Mouse (Mus musculus): Measurements from ENCODE around the gene Lmbr1.
"Not testable (repeated sequence)": the region's sequence is repeated elsewhere in the genome, so short reads cannot be mapped to it uniquely, and the experiment has no call there.

Gene Lmbr1

DNA sequence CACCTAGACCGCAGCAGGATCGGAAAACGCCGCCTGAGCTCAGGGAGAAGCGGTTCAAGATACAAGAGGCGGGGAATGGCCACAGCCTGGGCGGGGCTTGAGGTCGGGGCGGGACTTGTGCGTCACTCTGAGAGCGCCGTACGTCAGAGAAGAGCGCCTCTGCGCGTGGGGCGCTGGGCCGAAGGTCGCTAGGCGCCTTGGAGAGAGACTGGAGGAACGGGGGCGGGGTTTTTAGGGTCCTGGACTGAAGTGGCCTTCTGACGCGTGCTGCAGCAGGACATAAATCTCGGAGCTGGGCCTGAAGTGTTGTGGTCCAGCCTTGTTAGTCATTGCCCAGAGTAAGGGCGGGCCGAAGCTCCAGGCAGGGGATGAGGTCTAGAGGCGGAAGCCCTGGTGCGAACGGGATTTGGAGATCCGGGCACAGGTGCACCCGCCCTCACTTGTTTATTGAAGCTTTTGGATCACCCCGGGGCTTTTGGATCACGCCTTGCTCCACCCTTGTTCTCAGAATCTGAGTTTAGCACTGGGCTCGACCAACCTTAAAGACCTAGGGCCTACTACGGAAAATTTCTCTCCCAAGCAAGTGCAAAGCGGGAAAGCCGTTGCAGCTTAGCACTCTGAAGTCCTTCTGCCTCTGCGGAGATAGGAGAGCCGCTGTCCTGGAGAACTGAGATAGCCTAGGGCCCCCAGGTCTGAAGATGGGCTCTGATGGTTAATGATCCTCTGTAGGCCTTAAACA is at the start of gene Lmbr1:
Lmbr1 (minus strand) TSS at position 93 of the 739 bp plus-strand sequence.
- in situ Hi-C loops (cut with MboI, MseI): no loop called here

DNA sequence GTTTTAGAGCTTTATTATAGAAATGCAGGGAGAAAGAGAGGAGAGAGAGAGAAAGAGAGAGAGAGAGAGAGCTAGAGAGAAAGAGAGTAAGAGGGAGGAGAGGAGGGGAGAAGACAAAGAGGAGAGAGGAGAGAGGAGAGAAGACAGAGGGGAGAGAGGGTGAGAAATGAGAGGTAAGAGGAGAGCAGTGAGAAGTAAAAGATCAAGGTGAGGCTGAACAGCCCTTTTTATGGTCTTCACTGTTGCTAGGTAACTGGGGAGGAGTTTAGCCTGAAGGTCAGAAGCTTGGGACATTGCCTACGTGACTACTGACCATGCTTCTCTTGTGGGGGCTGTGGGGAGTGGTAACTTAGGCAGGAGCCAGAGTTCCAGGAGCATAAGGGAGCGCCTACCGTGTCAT is 45.1 kb upstream of the Lmbr1 start:
- in situ Hi-C loops (cut with MboI, MseI): not testable (repeated sequence)

DNA sequence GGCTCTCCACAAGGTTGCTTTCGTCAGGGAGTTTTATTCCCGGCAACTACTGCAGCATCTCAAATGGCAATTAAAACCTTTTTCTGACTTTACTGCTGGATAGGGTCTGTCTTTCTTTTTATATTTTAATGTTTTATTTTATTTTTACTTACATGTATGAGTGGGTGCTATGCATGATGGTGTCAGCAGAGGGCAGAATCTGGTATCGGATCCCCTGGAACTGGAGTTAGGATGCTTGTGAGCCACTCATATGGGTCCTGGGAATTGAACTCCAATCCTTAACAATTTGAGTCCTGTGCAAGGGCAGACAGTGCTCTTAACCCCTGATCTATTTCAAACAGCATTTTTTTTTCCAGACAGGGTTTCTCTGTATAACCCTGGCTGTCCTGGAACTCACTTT is 34.9 kb upstream of the Lmbr1 start:
- in situ Hi-C loops (cut with MboI, MseI): no loop called here

DNA sequence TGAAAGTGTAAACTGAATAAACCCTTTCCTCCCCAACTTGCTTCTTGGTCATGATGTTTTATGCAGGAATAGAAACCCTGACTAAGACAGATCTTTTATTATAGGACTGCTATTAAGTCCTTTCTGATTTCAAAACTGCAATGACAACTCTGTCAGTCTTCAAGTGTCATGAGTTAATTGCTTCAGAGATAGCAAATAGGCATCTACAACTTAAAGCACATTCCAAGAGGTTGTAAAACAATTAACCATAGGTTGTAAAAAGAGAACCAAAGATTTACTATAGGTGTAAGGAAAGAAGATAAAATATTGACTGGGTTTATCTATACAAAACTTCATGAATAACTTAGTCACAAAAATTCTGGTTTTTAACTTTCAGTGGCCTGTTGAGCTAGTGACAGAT is 32.7 kb upstream of the Lmbr1 start:
- in situ Hi-C loops (cut with MboI, MseI): no loop called here

DNA sequence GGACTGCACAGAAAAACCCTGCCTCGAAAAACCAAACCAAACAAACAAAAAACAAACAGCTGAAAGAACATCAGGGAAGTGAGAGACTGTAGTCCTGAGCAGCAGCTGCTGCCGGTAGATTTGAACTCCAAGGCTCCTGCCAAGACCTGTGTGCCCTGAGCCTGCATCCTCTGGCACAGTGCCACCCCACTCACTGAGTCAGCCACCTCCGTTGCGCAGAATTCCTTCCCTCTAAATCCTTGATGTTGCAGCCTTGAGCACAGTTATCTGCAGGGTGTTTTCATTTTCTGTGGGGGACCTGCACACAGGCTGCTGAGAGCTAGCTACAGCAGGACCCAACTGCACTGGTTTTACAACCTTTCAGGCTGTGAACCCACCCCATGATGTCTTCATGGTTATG is 20.2 kb upstream of the Lmbr1 start:
- in situ Hi-C loops (cut with MboI, MseI): loop anchor here (10.0 kb wide), 1 partner anchor 296 kb away; no protein-coding TSS in a partner anchor

DNA sequence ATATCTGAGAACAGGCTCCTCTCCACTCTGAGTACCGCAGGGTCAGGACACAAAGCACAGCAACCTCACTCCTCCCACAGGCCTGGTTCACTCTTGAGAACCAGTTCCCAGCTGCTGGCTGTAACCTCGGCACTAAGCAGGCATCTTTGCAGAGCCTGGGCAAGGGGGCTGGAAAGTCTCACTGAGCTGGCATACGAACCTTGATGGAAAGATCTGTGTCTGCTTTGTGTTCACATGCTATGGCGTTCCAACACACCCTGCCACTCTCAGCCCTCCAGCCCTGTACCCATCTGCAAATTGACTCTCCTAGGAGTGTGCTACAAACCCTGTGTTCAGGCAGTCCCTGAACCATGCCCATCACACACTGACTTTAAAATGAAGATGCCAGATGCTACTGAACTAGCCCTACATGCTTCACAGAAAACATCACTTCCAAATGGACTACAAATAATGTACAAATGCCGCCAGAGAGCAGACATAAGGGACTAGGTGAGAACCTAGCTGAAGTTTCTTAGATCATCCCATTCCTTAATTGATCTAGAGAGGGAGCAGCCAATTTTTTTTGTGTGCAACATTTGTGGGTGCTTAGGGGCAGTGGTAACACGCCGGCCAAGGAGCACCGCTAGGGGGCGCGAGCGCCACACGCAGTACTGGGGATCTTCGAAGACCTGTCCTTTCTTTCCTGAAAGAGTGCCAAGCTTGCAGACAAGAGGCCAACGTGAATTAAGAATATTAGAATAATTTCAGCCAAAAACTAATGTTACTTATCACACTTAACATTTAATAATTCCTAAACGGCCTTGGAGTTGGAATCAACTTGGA is 11.0 kb upstream of the Lmbr1 start:
- in situ Hi-C loops (cut with MboI, MseI): no loop called here

DNA sequence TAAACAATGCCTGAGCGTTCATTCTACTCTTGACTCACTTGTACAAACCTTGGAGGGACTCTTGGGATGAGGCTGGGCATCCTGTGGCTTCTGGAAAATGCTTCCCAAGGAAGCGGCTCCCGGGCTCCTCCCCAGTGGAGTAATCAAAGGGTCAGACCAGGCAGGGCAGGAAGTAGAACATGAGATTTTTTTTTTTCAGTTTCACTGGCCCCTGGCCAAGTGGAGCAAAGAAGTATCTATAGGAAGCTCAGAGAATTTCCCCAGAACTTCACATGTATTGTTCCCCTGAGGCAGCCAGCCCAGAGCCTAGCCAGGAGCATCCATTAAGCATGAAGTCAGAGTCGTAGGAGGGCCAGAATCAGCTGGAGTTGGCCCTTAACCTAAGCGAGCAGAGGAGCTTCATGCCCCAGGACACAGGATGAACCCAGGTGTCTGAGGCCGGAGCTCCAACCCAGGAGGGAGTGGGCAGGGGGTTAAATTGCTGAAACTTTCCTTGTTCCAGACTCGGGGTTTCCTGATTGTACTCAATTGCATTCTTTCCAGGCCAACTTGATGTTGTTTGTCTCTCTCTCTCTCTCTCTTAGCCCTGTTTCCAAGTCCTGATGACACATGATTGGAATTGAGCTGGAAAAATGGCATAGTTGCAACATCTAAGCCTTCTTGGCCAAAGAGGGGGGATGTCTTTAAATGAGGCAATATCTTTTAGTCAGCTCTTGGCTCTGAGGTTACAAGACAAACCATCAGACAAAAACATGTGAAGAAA is 10.2 kb upstream of the Lmbr1 start:
- in situ Hi-C loops (cut with MboI, MseI): no loop called here

DNA sequence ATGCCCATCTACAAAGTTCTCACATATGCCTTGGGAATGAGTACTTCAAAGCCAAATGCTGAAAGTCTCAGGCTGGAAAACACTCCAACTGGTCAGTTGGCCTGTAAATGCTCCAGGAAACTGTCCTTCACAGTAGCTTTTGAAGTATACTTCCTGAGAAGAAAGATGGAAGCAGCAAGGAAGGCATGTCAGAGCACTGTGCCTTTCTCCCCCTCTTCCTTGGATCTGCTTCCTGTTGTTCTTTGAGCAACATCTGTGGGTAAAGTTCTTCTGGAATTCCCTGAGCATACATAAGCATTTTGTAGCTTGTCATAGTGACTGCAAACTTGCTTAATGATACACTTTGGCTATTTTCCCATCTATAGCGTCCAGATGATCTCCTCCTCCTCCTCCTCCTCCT is 9.4 kb upstream of the Lmbr1 start:
- in situ Hi-C loops (cut with MboI, MseI): no loop called here

DNA sequence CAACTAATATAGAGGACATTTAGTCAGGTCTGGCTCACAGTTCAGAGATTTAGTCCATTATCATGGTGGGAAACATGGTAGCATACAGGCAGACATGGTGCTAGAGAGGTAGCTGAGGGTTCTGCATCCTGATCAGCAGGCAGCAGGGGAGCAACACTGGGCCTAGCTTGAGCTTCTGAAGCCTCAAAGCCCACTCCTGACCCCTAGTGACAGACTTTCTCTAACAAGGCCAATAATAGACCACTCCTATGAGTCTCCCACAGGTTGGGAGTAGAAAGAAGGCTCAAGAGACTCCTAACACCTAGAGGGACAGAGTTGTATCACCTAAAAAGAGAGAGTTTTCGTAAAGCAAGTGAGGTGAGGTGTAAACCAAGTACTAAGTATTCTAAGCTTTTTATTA is 4.6 kb upstream of the Lmbr1 start:
- in situ Hi-C loops (cut with MboI, MseI): no loop called here

DNA sequence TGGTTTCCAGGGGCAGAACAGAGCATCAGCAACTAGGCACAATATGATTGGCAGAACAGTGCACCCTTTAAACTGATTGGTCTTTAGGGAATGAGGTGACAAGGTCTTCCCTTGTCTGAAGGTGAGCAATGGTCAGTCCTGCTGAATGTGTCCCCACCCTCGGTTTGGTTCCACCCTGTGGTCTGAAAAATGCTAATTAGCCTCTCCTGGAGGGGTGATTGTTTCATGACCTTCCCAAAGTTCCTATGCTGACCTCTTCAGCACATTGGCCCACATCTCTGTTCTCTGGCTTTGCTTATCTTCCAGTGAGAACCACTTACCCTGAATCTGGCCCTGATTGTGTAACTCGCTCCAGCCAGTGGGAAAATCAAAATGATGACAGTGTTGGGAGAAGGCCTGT is 1.9 kb upstream of the Lmbr1 start:
- in situ Hi-C loops (cut with MboI, MseI): no loop called here

DNA sequence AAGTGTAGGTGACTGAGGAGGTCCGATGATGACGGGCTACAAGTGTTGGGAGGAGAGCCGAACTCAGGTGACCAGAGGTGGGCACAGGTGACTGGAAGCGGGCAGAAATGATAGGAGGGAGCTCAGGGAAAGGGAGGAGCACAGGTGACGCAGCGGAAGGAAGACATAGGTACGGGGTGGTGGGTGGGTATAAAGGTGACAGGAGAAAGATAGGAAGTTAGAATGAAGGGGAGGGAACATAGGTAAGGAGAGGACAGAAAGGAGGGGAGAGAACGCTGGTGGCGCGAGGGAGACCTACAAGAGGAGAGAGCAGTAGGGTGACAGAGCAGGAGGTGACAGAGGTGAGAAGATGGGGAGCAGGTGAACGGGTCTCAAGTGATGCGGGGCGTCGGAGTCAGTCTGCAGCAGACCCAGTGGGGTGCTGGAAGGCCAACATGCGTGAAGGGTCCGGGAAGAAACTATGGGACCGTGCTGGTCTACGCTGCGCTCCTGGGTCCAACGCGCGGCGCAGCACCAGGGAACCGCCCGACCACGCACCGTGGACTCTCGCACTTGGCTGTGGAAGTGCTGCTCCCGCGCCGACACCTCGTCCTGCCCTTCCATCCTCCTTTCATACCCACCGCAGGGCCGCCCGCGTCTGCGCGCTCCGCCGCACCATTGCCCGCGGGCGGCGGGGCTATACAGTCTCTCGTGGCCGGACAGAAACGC is 446 bp downstream of the Lmbr1 start:
- in situ Hi-C loops (cut with MboI, MseI): no loop called here

DNA sequence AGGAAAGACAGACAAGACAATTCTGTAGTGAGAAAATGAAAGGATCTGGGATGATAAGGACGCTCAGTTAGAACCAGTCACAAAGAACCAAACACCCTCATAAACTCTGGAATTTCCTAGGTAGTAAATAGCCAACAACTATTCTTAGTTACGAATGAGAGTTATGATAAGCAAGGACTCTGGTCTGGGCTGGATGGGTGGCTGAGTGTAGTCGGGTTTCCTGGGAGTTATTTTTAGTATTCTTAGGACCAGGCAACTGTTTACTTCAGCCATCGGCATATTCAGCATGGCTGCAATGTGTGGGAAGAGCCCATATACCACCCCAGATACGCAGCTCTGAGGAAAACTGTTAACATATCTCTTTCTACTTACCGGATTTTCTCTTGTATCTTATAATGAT is 14.7 kb downstream of the Lmbr1 start:
- in situ Hi-C loops (cut with MboI, MseI): no loop called here

DNA sequence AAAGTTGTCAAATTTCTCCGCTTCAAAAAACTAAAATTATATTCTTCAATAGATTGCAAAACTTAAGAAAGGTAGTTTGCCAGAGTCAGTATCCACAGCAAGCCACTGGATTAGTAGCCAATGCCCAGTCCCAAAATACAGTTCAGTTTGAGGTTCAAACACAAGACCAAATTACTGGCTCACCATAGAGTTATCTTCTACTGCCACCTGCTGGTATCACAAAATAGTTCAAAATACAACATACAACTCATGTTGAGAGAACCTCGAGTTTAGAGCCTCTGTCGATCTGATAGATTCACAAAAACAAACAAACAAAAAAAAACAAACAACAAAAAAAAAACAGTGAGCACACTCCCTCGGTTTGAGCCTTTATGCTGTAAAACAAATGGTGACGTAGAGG is 42.4 kb downstream of the Lmbr1 start:
- in situ Hi-C loops (cut with MboI, MseI): loop anchor here (5.0 kb wide), 1 partner anchor 884 kb away; no protein-coding TSS in a partner anchor

DNA sequence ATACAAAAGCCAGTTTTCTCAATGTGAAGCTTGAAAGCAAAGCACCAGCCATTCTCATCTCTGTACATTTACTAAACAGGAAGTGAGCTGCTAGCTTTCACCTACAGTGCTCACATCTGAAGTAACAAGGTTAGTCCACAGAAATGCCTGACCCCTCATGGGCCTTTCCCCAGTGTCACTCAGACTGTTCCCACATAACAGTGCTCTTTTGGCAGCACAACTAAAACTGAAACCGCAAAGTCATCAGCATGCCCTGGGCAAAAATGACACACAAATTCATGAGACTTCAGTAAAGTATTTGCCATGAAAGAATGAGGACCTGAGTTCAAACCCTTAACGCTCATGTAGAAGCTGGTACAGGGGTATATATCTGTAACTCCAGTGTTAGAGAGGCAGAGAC is 55.7 kb downstream of the Lmbr1 start:
- in situ Hi-C loops (cut with MboI, MseI): no loop called here

DNA sequence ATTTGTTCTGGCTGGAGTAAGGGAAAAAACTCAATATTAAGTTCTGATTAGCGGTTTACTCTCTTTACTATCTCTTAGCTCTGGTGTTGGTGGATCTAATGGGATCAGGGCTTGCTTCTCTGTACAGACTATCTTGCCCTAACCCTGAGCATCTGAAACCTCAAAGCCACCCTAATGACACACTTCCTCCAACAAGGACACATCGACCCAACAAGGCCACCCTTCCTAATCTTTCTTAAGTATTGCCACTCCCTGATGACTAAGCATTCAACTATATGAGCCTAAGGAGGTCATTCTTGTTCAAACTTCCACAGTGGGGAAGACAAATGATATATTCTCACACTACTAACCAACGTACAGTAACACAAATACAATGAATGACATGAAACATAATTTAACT is 69.0 kb downstream of the Lmbr1 start:
- in situ Hi-C loops (cut with MboI, MseI): no loop called here

DNA sequence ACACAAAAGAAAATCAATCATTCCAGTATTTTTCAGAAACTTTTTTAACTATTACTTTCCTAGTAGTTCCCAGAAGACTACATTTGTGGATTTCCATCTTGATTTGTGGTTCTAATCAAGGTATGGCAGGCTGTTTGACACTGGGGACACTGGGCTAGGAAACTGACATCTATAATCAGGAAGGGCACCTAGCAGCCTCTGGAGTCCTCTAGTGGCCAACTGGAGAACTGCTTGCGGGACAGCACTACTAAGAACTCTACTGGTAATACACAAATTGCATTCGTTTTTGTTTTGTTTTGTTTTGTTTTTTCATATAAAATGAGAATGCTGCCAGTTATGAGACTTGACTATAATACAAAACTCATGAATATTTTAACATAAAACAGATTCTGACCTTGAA is 85.0 kb downstream of the Lmbr1 start:
- in situ Hi-C loops (cut with MboI, MseI): no loop called here

DNA sequence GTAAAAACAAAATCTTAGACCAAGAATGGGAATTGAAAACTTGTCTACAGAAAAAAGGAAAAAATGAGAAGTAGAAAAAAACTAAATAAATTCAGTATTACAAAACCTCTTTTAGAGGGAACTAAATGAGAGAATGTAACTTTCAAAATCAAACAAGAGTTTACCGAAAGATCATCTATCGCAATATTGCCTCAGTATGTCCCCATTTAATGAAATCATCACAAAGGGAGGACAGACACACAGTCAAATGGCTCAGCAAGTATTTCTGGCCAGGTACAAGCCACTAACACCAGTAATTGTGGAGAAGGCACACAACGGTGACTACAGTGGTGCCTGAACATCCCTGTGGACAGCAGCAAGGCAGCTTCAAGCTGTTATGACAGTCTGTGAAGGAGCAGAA is 88.1 kb downstream of the Lmbr1 start:
- in situ Hi-C loops (cut with MboI, MseI): no loop called here

DNA sequence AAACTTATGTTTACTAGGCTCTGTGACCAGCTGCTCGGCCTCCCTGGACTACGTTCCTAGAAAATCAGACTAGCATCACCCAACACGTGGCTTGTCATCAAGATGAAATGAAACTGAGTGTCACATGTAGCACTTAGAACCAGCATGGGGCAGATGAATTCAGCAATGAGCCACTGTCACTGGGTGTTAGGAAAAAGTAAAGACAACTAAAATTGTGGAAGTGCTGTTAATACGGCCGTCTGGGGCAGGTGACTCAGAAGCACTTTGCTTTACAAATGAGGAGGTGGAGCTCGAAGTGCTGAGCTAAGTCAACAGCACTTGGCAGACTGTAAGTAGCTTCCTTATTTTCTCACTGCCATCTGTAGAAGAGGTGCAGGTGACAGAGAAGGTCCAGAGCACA is 88.5 kb downstream of the Lmbr1 start:
- in situ Hi-C loops (cut with MboI, MseI): loop anchor here (5.0 kb wide), 1 partner anchor 837 kb away; no protein-coding TSS in a partner anchor

DNA sequence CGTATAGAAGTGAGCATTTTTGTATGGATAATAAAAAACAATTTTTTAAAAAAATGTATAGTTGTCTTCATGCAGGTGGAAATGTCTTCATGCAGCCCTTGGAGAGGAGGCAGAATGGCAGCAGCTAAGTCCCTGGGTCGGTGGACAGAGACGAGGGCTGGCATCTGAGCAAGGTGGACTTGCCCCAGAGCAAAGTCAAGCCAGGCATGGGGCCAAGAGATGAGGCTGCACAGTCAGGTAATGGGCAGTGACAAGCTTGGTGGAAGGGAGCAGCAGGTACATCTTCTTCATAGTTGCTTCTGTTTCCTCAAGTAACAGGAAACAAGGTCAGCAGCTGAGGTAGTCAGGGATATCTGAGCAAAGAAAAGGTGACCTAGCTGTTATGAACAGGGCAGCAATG is 97.1 kb downstream of the Lmbr1 start:
- in situ Hi-C loops (cut with MboI, MseI): no loop called here

DNA sequence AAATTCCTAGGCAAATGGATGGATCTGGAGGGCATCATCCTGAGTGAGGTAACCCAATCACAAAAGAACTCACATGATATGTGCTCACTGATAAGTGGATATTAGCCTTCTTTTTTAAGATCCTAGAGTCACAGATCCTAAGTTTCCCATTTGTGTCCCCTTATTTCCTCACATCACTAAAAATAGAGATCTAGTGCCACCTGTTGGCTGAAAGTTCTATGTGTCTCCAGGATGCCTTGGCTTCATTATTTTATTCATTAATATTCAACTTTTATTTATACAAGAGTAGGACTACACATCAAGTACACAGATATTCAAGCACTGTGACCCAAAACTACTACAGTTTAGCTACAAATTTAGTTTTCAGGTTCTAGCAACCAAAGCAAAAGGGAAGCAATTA is 103.4 kb downstream of the Lmbr1 start:
- in situ Hi-C loops (cut with MboI, MseI): loop anchor here (10.0 kb wide), 1 partner anchor 150 kb away; no protein-coding TSS in a partner anchor

DNA sequence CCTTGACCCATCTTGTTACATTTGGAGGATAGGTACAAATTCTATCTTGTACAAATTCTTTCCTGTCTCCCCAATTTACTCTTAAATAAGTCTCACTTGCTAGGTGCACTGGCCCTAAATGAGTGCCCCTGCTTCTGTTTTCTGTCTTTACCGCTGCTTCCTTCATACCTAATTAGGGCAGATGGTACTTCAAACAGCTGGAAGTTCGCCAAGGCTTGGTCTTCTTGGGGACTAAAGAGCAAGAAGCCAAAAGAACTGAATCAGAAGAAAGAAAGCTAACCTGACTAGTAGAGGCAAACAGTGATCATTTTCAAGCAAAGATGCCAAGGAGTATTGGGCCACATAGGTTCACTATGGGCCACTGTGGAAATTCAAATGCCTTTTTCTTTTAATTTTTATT is 104.8 kb downstream of the Lmbr1 start:
- in situ Hi-C loops (cut with MboI, MseI): loop anchor here (10.0 kb wide), 1 partner anchor 149 kb away; no protein-coding TSS in a partner anchor
